Mouse (Mus musculus) E14TG2a.4 (cell line): ENCODE data around the gene Colq.

Experiments
- H3K27me3 ChIP-seq: 2 replicates; pipeline ENCODE4 v1.6.1; 2014; ENCODE audit warnings: low read length, control low read depth; ENCODE audit not compliant: insufficient read depth
- H3K36me3 ChIP-seq: 2 replicates; pipeline ENCODE4 v1.6.1; 2014; ENCODE audit warnings: low read length, control low read depth; ENCODE audit not compliant: insufficient read depth
- H3K4me1 ChIP-seq: replicated peaks from 2 replicates; pipeline ENCODE4 v1.6.1; 2014; ENCODE audit warnings: low read depth, low read length, control low read depth
- H3K4me3 ChIP-seq: replicated peaks from 2 replicates; pipeline ENCODE4 v1.5.1; 2014; ENCODE audit warnings: mild to moderate bottlenecking, low read length
- H3K9me3 ChIP-seq: 2 replicates; pipeline ENCODE4 v1.6.1; 2014; ENCODE audit warnings: low read length, control low read depth
- CTCF ChIP-seq: conservative IDR thresholded peaks from 2 replicates; pipeline ENCODE4 v1.5.1; 2014; ENCODE audit warnings: low read length
- NANOG ChIP-seq: IDR thresholded peaks from 2 replicates; pipeline ENCODE4 v1.6.1; 2014; ENCODE audit warnings: borderline replicate concordance, low read length, mixed read lengths
- POU5F1 ChIP-seq: IDR thresholded peaks from 2 replicates; pipeline ENCODE4 v1.6.1; 2014; ENCODE audit warnings: low read length, borderline replicate concordance

Gene Colq

GRCm38 (mm10) chr14:31577966-31578735 lies 13.0 kb downstream of the Colq start:
- no peaks in the 10 kb centered on the region for H3K4me1 ChIP-seq
- H3K4me3 ChIP-seq, result no peak overlapping the region
- H3K27me3 ChIP-seq, result peaks cover 11% of the 10 kb centered on the region
- TF ChIP-seq NANOG, result no peak
- TF ChIP-seq POU5F1, result no peak
- TF ChIP-seq CTCF, result no peak
- no peaks in the 10 kb centered on the region for H3K36me3 ChIP-seq
- H3K9me3 ChIP-seq, result no peaks in the 10 kb centered on the region

GRCm38 (mm10) chr14:31576846-31577697 lies 14.1 kb downstream of the Colq start:
- no peak overlapping the region for H3K4me3 ChIP-seq
- no peaks in the 10 kb centered on the region for H3K4me1 ChIP-seq
- H3K27me3 ChIP-seq, result peaks cover 11% of the 10 kb centered on the region
- TF ChIP-seq CTCF, result no peak
- TF ChIP-seq POU5F1, result no peak
- no peak for TF ChIP-seq NANOG
- H3K9me3 ChIP-seq, result no peaks in the 10 kb centered on the region
- H3K36me3 ChIP-seq, result no peaks in the 10 kb centered on the region

- Histone ChIP-seq H3K36me3 (no peaks in the 10 kb centered on the region), H3K4me1 (no peaks in the 10 kb centered on the region), H3K27me3 (peaks cover 11% of the 10 kb centered on the region), H3K4me3 (no peak overlapping the region), H3K9me3 (no peaks in the 10 kb centered on the region)
- TF ChIP-seq NANOG (no peak), CTCF (no peak), POU5F1 (no peak)
Measured at GRCm38 (mm10) chr14:31575866-31576265, 15.3 kb downstream of the Colq start.

GRCm38 (mm10) chr14:31574903-31575665 lies 16.1 kb downstream of the Colq start:
- H3K4me3 ChIP-seq, result no peak overlapping the region
- no peaks in the 10 kb centered on the region for H3K36me3 ChIP-seq
- peaks cover 13% of the 10 kb centered on the region for H3K27me3 ChIP-seq
- TF ChIP-seq CTCF, result no peak
- no peak for TF ChIP-seq NANOG
- TF ChIP-seq POU5F1, result no peak
- no peaks in the 10 kb centered on the region for H3K4me1 ChIP-seq
- H3K9me3 ChIP-seq, result no peaks in the 10 kb centered on the region

GRCm38 (mm10) chr14:31572561-31573175 lies 18.5 kb downstream of the Colq start:
- Histone ChIP-seq H3K4me3 (no peak overlapping the region), H3K9me3 (no peaks in the 10 kb centered on the region), H3K27me3 (peaks cover 13% of the 10 kb centered on the region), H3K4me1 (no peaks in the 10 kb centered on the region), H3K36me3 (no peaks in the 10 kb centered on the region)
- TF ChIP-seq CTCF, result no peak
- TF ChIP-seq POU5F1, result no peak
- TF ChIP-seq NANOG, result no peak

- TF ChIP-seq POU5F1 (no peak), NANOG (no peak), CTCF (no peak)
- H3K9me3 ChIP-seq, result no peaks in the 10 kb centered on the region
- peaks cover 12% of the 10 kb centered on the region for H3K27me3 ChIP-seq
- H3K36me3 ChIP-seq, result no peaks in the 10 kb centered on the region
- no peak overlapping the region for H3K4me3 ChIP-seq
- H3K4me1 ChIP-seq, result peaks cover 2% of the 10 kb centered on the region; the same call in 1 of the 2 replicates
Measured at GRCm38 (mm10) chr14:31571419-31571818, 19.7 kb downstream of the Colq start.

GRCm38 (mm10) chr14:31570131-31570951 lies 20.8 kb downstream of the Colq start:
- Histone ChIP-seq H3K4me1 (peaks cover 2% of the 10 kb centered on the region; the same call in 1 of the 2 replicates), H3K36me3 (no peaks in the 10 kb centered on the region), H3K27me3 (peaks cover 6% of the 10 kb centered on the region; the same call in 1 of the 2 replicates), H3K4me3 (no peak overlapping the region), H3K9me3 (no peaks in the 10 kb centered on the region)
- TF ChIP-seq CTCF (no peak), NANOG (no peak), POU5F1 (no peak)

- no peak for TF ChIP-seq POU5F1
- TF ChIP-seq NANOG, result no peak
- TF ChIP-seq CTCF, result no peak
- H3K4me1 ChIP-seq, result peaks cover 2% of the 10 kb centered on the region; the same call in 1 of the 2 replicates
- H3K27me3 ChIP-seq, result peaks cover 4% of the 10 kb centered on the region; the same call in 1 of the 2 replicates
- H3K4me3 ChIP-seq, result no peak overlapping the region
- no peaks in the 10 kb centered on the region for H3K36me3 ChIP-seq
- H3K9me3 ChIP-seq, result no peaks in the 10 kb centered on the region
Measured at GRCm38 (mm10) chr14:31569151-31569631, 22.0 kb downstream of the Colq start.
